Mouse (Mus musculus) layer of hippocampus, postnatal 14 days (tissue): ENCODE measurements around the gene Rasgrf2. TPM values are rescaled to one million over a fixed set of nuclear protein-coding genes. Genes with fewer than 3 reads are reported as not detected.
"Not testable (repeated sequence)": the region's sequence is repeated elsewhere in the genome, so short reads cannot be mapped to it uniquely, and the experiment has no call there.

Experiments
- DNase-seq, 2 experiments: peaks; one replicate each; pipeline ENCODE4 v3.0.0; 2021 to 2022; ENCODE audit warnings: low spot score in 2 of 2, mixed read lengths in 1 of 2
- long read RNA-seq, 2 experiments: library from polyadenylated mRNA; stranded (forward); transcript quantifications; one replicate each; pipeline ENCODE4 v2.0.0; 2021
- total RNA-seq, 2 experiments: library from RNA; stranded (reverse); gene quantifications; 2 replicates each; pipeline ENCODE4 v1.2.3; 2021

Rasgrf2 gene
- total RNA-seq: 10 to 100 TPM; 73.4 to 76.1 TPM
- long read RNA-seq, experiment 1, partial matches to known transcripts: 0 of 7 reads
- long read RNA-seq, experiment 1, other reads (novel, unspliced or antisense): 7 of 7 reads
- long read RNA-seq, experiment 2, partial matches to known transcripts: 1 of 9 reads
- long read RNA-seq, experiment 2, other reads (novel, unspliced or antisense): 8 of 9 reads

DNA sequence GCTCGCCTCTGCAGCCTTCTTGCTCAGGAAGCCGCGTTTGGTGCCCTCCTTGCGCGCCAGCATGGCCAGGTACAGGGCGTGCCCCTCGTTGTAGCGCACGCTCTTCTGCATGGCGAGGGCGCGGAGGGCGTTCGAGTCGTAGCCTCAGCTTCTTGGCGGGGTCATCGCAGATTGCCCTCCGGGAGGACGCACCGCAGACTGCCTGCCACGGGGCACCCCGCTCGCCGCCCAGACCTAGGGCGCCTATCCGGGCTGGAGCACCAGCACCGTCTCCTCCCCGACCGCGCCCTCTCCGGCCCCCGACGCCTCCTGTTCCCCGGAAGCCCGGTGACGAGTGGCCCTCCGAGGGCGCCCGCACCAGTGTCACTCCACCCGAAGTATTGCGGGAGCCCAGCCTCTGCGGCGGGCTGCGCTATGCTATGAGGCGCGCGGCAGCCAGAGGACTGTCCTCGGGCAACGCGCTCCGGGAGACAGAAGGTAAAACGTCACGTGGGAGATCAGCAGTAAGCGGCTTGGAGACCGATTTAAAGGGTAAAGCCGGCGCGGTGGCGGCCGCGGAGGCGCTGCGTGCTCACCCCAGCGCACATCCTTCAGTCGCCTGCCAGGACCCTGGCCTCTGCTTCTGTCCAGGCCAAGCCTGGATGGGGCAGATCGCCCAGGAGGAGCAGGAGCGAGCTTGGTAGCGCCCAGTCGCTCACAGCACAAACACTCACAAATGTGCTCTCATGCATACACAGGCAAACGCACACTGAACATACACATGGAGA is at the start of gene Rasgrf2:
Gene Rasgrf2 (minus strand): TSS at position 273 of the 767 bp plus-strand sequence.
- peak; percentile 60 to 65 for DNase-seq

- DNase-seq: not testable (repeated sequence)
Observed at GRCm38 (mm10) chr13:92172686-92173085, 41.2 kb upstream of the Rasgrf2 start.

DNA sequence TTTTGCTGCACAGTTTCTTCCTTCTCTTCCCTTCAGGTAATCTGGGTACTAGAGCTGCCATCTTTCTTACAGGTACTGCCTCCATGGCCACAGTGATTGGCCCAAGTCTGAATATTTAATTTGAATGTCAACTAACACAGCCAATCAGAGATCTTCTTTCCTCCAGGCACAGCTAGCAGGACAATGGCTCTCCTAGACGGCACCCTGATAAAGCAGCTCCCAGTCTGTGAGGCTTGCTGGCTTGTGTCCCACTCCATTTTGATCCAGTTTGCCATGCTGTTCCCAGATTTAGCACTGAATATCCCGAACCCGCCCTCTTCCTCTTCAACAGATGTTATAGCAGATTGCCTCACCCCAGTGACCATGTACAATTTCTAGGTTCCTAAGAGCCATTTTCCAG is 19.1 kb upstream of the Rasgrf2 start:
- no peak for DNase-seq

- no peak for DNase-seq
Observed at GRCm38 (mm10) chr13:92148858-92149257, 17.4 kb upstream of the Rasgrf2 start.

- no peak for DNase-seq
Observed at GRCm38 (mm10) chr13:92134792-92135191, 3.3 kb upstream of the Rasgrf2 start.

GRCm38 (mm10) chr13:92132599-92132998 is 1.1 kb upstream of the Rasgrf2 start:
- DNase-seq: no peak

GRCm38 (mm10) chr13:92130994-92131383 is 467 bp downstream of the Rasgrf2 start:
- peak; percentile 13 to 22 for DNase-seq

DNA sequence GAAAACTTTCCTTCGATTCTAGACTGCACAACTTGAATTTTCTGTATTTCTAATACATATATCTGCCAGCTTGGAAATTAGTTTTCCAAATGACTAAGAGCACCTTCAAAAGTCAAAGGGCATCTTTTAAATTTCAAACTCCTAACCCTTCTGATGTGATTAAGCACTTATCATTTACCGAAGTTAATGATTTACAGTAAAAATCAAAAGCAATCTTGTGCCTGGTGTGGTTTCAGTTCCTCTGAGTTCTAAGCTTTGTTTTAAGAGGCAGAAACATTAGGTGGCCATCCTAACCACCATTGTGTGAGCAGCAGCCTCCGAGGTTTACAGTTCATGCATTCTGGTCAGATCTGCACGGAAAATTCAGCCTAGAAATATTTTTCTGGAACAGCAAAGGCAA is 1.6 kb downstream of the Rasgrf2 start:
- no peak for DNase-seq

- no peak for DNase-seq
Observed at GRCm38 (mm10) chr13:92125902-92126301, 5.6 kb downstream of the Rasgrf2 start.

DNA sequence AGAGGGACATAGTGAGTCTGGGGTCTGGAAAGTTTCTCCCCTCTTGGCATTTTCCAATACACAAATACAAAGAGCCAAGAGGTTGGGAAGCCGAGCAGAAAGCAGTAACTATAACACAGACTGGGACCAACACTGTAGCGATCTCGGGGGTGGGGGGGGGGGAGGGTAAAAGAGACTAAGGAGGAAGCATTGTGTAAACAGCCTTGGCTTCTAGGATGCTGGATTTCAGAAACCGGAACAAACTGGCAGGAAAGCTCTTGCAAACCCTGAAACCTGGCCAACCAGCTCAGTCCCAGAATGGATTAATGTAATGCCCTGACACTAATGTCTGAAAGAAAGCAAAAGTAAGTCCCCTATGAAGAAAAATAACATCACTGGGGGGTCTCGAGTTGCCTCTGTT is 11.8 kb downstream of the Rasgrf2 start:
- DNase-seq: no peak

DNA sequence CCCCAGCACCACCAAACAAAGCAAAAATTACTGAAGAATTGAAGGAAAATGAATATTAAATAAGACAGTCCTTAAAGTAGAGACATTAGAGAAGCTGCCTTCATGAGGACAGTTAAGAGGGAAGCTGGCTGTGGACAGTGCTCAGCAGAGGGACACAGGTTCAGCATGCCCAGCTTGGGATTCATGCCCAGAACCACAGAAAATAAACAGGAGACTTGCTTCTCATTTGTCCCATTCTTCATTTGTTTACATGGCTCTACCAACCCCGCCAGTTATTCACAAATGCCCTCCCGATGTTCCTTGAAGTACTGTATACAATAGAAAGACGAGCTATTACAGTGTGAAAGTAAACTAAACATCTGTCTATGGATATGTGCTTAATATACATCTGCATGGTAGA is 17.4 kb downstream of the Rasgrf2 start:
- no peak for DNase-seq

DNA sequence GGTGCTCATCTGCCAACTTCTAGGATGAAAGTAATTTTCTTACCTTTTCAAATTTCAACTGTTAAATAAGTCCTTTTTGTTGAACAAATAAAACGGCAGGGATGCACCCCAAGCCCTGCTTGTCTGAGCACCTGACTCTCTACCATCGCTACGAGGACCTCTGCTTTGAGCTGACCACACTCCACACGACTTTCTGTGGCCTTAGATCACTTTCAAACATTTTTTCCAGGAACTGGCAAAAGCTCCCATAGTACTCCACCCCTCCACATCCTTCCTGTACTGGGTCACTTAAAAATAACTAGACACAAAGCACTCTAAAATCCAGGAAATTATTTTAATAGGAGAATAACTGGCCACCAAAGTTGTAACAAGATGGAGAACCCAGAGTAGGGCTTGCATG is 23.2 kb downstream of the Rasgrf2 start:
- no peak for DNase-seq

DNA sequence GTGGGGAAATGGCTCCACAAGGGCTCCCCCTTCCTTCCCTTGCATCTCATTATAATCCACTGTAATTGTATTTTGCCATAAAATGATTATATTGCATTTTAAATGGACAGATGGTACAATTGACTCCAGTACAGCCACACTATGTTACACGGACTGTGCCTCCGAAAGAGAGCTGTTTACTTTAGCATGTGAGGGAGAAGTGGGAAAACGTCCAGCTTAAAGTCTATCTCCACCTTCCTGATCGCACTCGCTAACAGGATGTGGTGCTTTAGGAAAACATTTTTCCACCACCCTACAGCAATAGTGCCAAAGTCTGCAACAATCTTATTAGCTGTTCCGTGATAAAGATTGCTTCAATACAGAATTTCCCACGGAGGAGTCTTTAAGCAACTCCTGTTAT is 27.2 kb downstream of the Rasgrf2 start:
- DNase-seq: no peak

GRCm38 (mm10) chr13:92098484-92098883 is 33.0 kb downstream of the Rasgrf2 start:
- DNase-seq: no peak

DNA sequence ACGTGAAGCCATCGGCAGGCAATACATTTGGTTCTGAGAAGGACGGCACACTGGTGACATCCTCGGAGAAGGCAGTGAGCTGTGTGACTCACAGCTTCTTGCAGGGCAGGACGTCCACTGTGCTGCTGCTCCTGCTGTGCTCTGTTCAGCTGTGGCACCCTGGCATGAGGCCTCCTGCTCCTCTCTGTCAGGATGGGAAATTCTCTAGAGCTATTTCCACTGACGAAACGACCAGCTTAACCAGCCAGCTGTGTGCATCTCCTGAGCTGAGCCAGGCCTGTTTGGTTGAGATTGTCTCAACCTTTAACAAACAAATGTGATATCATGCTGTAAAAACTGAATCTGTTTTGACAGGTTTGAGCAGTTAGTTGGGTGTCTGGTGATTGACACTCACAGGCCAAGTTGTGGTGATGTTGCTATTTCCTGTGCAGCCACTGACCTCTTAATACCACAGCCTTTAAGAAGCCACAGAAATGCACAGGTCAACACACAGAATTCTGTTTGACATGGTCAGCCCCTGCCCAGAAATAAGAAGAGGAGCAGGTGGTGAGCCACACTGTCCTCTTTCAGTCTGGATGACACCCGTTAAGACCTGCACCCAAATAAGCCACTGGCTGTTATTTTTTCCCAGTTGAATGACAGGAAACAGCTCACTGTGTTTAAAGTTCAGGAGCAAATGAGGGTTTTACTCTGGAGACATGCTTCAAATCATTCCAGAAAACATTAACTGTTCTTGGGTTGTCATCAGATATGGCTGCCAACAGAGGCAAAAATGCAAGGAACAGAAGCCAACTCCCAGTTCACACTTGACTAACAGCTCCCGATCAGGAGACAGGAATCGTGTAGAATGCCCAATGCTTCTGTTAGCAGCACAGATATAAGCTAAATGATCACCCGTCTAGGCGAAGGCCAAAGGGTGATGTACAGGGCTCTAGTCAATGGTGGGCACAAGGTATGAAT is 36.0 kb downstream of the Rasgrf2 start:
- no peak for DNase-seq

GRCm38 (mm10) chr13:92093712-92094290 is 37.7 kb downstream of the Rasgrf2 start:
- DNase-seq: no peak

- DNase-seq: no peak
Observed at GRCm38 (mm10) chr13:92073111-92073510, 58.3 kb downstream of the Rasgrf2 start.

- DNase-seq: no peak
Observed at GRCm38 (mm10) chr13:92068651-92069050, 62.8 kb downstream of the Rasgrf2 start.

DNA sequence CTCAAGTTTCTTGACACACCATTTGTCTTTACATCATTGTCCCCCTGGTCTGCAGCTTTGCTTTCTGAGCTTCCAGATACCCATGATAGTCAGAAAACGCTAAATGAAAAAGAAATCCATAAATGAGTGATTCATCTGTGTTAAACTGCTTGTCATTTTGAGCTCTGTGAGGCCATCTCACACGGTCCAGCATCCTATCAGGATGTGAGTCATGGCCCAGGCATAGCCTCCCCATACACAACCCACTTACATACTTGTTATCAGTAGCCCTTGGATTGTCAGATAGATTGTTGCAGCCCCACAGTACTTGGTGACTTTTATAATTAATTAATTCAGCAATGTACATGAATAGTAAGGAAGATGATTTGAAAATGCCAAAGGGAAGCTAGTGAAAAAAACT is 63.6 kb downstream of the Rasgrf2 start:
- no peak for DNase-seq

GRCm38 (mm10) chr13:92053748-92054147 is 77.7 kb downstream of the Rasgrf2 start:
- no peak for DNase-seq

- no peak for DNase-seq
Observed at GRCm38 (mm10) chr13:92053001-92053400, 78.5 kb downstream of the Rasgrf2 start.
